37 mouse cellular contexts compared by ENCODE assay signal in the genomic region with DNA sequence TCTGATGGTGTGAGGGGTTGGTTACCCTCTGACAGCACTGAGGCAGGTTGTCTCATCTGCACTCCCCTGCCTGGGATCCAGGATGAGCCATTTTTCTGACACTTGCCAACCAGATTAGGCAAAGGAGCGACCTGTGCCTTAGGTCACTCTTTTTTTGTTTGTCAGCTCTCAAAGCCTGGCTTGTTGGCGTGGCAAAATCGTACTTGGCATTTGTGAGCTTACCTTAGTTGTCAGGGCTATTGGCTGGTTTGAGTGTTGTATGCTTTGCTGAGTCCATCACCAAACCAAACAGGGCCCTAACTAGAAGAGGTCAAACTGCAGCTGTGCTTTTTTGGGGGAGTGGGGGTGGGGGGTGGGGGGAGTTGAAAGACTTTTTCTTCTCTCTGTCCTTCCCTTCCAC. TPM values are rescaled to one million over a fixed set of nuclear protein-coding genes. Genes with fewer than 3 reads are reported as not detected.
"Had no signal": no experiment of that assay in that cellular context is flagged by ENCODE, and none has a peak within 500 bp of the region (broad histone marks: within the 10 kb centered on the region; RNA-seq: fewer than 3 reads in every experiment).

No protein-coding gene starts in this region.

- H3K9me3 ChIP-seq: heart, embryonic 10.5 days; heart, embryonic 12.5 days; heart, embryonic 13.5 days; heart, embryonic 15.5 days; hindbrain, embryonic 10.5 days; hindbrain, embryonic 12.5 days; hindbrain, embryonic 13.5 days; hindbrain, embryonic 15.5 days; intestine, embryonic 15.5 days; kidney, embryonic 15.5 days had no signal

- ATAC-seq: hindbrain, embryonic 16.5 days; hindbrain, postnatal 0 days; inflammation-experienced regulatory T-cells, adult 6 months; intestine, embryonic 15.5 days; intestine, embryonic 16.5 days; intestine, postnatal 0 days had no signal

- H3K4me1 ChIP-seq: hindbrain, embryonic 13.5 days; hindbrain, embryonic 15.5 days; intestine, embryonic 15.5 days had no signal

- H3K9ac ChIP-seq: heart, embryonic 12.5 days; heart, embryonic 13.5 days; heart, embryonic 15.5 days; hindbrain, embryonic 12.5 days; hindbrain, embryonic 13.5 days; hindbrain, embryonic 14.5 days; hindbrain, embryonic 15.5 days; intestine, embryonic 15.5 days; kidney, embryonic 15.5 days had no signal

- H3K27ac ChIP-seq: heart, embryonic 10.5 days; heart, embryonic 13.5 days; heart, embryonic 15.5 days; hindbrain, embryonic 10.5 days; hindbrain, embryonic 12.5 days; hindbrain, embryonic 13.5 days; hindbrain, embryonic 14.5 days; hindbrain, embryonic 15.5 days; hindbrain, postnatal 0 days; intestine, embryonic 15.5 days; kidney, embryonic 15.5 days; kidney, postnatal 0 days; layer of hippocampus, adult 2 months had no signal

- H3K27me3 ChIP-seq: heart, embryonic 12.5 days; heart, embryonic 13.5 days; heart, embryonic 15.5 days; intestine, embryonic 15.5 days had no signal

- H3K4me2 ChIP-seq: heart, embryonic 11.5 days; heart, embryonic 12.5 days; heart, embryonic 13.5 days; heart, embryonic 15.5 days; hindbrain, embryonic 12.5 days; hindbrain, embryonic 13.5 days; hindbrain, embryonic 14.5 days; hindbrain, embryonic 15.5 days; intestine, embryonic 15.5 days; kidney, embryonic 15.5 days had no signal

- H3K36me3 ChIP-seq: heart, embryonic 10.5 days; heart, embryonic 13.5 days; heart, embryonic 15.5 days; hindbrain, embryonic 10.5 days; hindbrain, embryonic 12.5 days; hindbrain, embryonic 13.5 days; hindbrain, embryonic 15.5 days; intestine, embryonic 15.5 days; kidney, embryonic 15.5 days had no signal

- H3K4me3 ChIP-seq: heart, embryonic 10.5 days; heart, embryonic 12.5 days; heart, embryonic 13.5 days; heart, embryonic 15.5 days; hindbrain, embryonic 10.5 days; hindbrain, embryonic 12.5 days; hindbrain, embryonic 13.5 days; hindbrain, embryonic 15.5 days; intestine, embryonic 15.5 days; kidney, embryonic 15.5 days; layer of hippocampus, adult 2 months had no signal

- DNase-seq: heart, postnatal 10 days; heart, postnatal 14 days; heart, postnatal 36 days; heart, postnatal 4 days; kidney, adult 11 months; kidney, adult 18-20 months; kidney, adult 2 months; kidney, adult 8-10 months; kidney, adult 9 months; kidney, postnatal 10 days; kidney, postnatal 14 days; kidney, postnatal 36 days; kidney, postnatal 4 days; layer of hippocampus, adult 9-11 months; layer of hippocampus, postnatal 36 days had no signal

RNA-seq across cellular contexts. Expression of gene Prkag3, which starts 29.7 kb away (rescaled TPM):
- total RNA-seq: hematopoietic stem cell, adult 5-6 weeks; hindbrain, postnatal 0 days; layer of hippocampus, adult 2 months; layer of hippocampus, postnatal 10 days; layer of hippocampus, postnatal 25 days; layer of hippocampus, postnatal 36 days had no signal
- polyA plus RNA-seq: hindbrain, embryonic 10.5 days; hindbrain, embryonic 14.5 days; hindbrain, embryonic 15.5 days; hindbrain, postnatal 0 days; inflammation-experienced regulatory T-cells, adult 6 months had no signal

RNA-seq across cellular contexts. Expression of gene Wnt6, which starts 52.4 kb away (rescaled TPM):
- total RNA-seq: hematopoietic stem cell, adult 5-6 weeks had no signal
- polyA plus RNA-seq: inflammation-experienced regulatory T-cells, adult 6 months had no signal
